ENCODE assay signal across 7 mouse cellular contexts in genomic region chr16:18878091-18878720, GRCm38 (mm10). TPM values are rescaled to one million over a fixed set of nuclear protein-coding genes. Genes with fewer than 3 reads are reported as not detected.
A peak's percentile ranks its signal among the peaks of the same experiment; 100 is the strongest.
DNase-seq lines count a peak whose midpoint lies in the region; ATAC-seq and TF ChIP-seq lines count a peak whose summit lies in the region.

No protein-coding gene starts in this region.

- H3K27me3 ChIP-seq in embryonic facial prominence, embryonic 11.5 days (ENCODE audit: control insufficient read depth, insufficient read depth, low read length): no peaks in the 10 kb centered on the region
- H3K27me3 ChIP-seq in hindbrain, embryonic 13.5 days: no peaks in the 10 kb centered on the region
- no peaks in the 10 kb centered on the region for H3K27me3 ChIP-seq in midbrain, embryonic 11.5 days (ENCODE audit: control insufficient read depth, insufficient read depth, low read length)

- no peak for ATAC-seq in embryonic facial prominence, embryonic 11.5 days (replicated peaks; ENCODE audit: insufficient number of reproducible peaks, low FRiP score, low TSS enrichment, low read depth)
- ATAC-seq in hindbrain, embryonic 13.5 days (ENCODE audit: low FRiP score): no peak
- no peak for ATAC-seq in midbrain, embryonic 11.5 days (ENCODE audit: low FRiP score)

- DNase-seq in lung, adult 2 months: no peak
- no peak for DNase-seq in lung, postnatal 4 days
- no peak for DNase-seq in embryonic facial prominence, embryonic 11.5 days (ENCODE audit: low spot score)
- DNase-seq in midbrain, embryonic 11.5 days (ENCODE audit: low spot score, missing footprints): no peak
- no peak for DNase-seq in cerebellum, adult 18-20 months
- no peak for DNase-seq in adipocyte (ENCODE audit: low spot score)

- peak overlapping the region; percentile 98 for H3K4me3 ChIP-seq in lung, adult 2 months (replicated peaks; ENCODE audit: extremely low read depth, low read depth, low read length)
- H3K4me3 ChIP-seq in embryonic facial prominence, embryonic 11.5 days (ENCODE audit: low read depth, low read length): peak overlapping the region; percentile 72
- H3K4me3 ChIP-seq in hindbrain, embryonic 13.5 days: peak overlapping the region; percentile 64
- peak overlapping the region; percentile 97 for H3K4me3 ChIP-seq in midbrain, embryonic 11.5 days (ENCODE audit: low read depth, low read length)

- H3K4me1 ChIP-seq in lung, adult 2 months (ENCODE audit: control insufficient read depth, insufficient read depth, low read length): peaks cover 4% of the 10 kb centered on the region; the same call in 1 of the 2 replicates
- no peaks in the 10 kb centered on the region for H3K4me1 ChIP-seq in embryonic facial prominence, embryonic 11.5 days (ENCODE audit: control insufficient read depth, insufficient read depth, low read length)
- H3K4me1 ChIP-seq in hindbrain, embryonic 13.5 days (replicated peaks): peaks cover 37% of the 10 kb centered on the region
- peaks cover 8% of the 10 kb centered on the region for H3K4me1 ChIP-seq in midbrain, embryonic 11.5 days (ENCODE audit: control insufficient read depth, insufficient read depth, low read length)

- H3K36me3 ChIP-seq in embryonic facial prominence, embryonic 11.5 days (replicated peaks; ENCODE audit: control insufficient read depth, insufficient read depth, low read depth, low read length): no peaks in the 10 kb centered on the region
- peaks cover 24% of the 10 kb centered on the region for H3K36me3 ChIP-seq in hindbrain, embryonic 13.5 days
- H3K36me3 ChIP-seq in midbrain, embryonic 11.5 days (ENCODE audit: control insufficient read depth, insufficient read depth, low read length): peaks cover 9% of the 10 kb centered on the region

- peak overlapping the region; percentile 63 for H3K4me2 ChIP-seq in embryonic facial prominence, embryonic 11.5 days (ENCODE audit: low read depth, low read length)
- H3K4me2 ChIP-seq in hindbrain, embryonic 13.5 days: peak overlapping the region; percentile 62
- peak overlapping the region; percentile 74 for H3K4me2 ChIP-seq in midbrain, embryonic 11.5 days

- H3K9me3 ChIP-seq in embryonic facial prominence, embryonic 11.5 days (replicated peaks; ENCODE audit: control insufficient read depth, low read length): no peaks in the 10 kb centered on the region
- no peaks in the 10 kb centered on the region for H3K9me3 ChIP-seq in hindbrain, embryonic 13.5 days
- H3K9me3 ChIP-seq in midbrain, embryonic 11.5 days (ENCODE audit: control insufficient read depth, low read length): no peaks in the 10 kb centered on the region

- WGBS in lung, adult 2 months: 17% methylated on average over 20 of the region's 20 CpGs
- 31% methylated on average over 20 of the region's 20 CpGs for WGBS in embryonic facial prominence, embryonic 11.5 days
- WGBS in hindbrain, embryonic 13.5 days: 29% methylated on average over 20 of the region's 20 CpGs
- WGBS in midbrain, embryonic 11.5 days: 36% methylated on average over 20 of the region's 20 CpGs

- H3K27ac ChIP-seq in embryonic facial prominence, embryonic 11.5 days (replicated peaks; ENCODE audit: low read depth, low read length): no peak overlapping the region; the same call in 1 of the 2 replicates
- peak overlapping the region; percentile 96 for H3K27ac ChIP-seq in hindbrain, embryonic 13.5 days
- peak overlapping the region; percentile 91; the same call in 1 of the 2 replicates for H3K27ac ChIP-seq in midbrain, embryonic 11.5 days (ENCODE audit: low read depth, low read length)

- TF ChIP-seq POLR2A in lung, adult 2 months (IDR thresholded peaks at IDR 0.05; ENCODE audit: borderline replicate concordance, extremely low read depth, low read depth, low read length): no peak

- H3K9ac ChIP-seq in embryonic facial prominence, embryonic 11.5 days (replicated peaks; ENCODE audit: low read length): peak overlapping the region; percentile 88
- H3K9ac ChIP-seq in hindbrain, embryonic 13.5 days: peak overlapping the region; percentile 91
- H3K9ac ChIP-seq in midbrain, embryonic 11.5 days (ENCODE audit: low read length): peak overlapping the region; percentile 95

- no peak for TF ChIP-seq CTCF in lung, adult 2 months (IDR thresholded peaks at IDR 0.05; ENCODE audit: insufficient read depth, low read length)

RNA-seq across cellular contexts. Expression of gene Hira, which starts 1.4 kb away (rescaled TPM):
- 53.3 and 58.8 TPM in 2 replicates for polyA plus RNA-seq in lung, adult 2 months (2012; rRNA removed)
- 11.6 and 14.9 TPM in 2 replicates for polyA plus RNA-seq in embryonic facial prominence, embryonic 11.5 days (2014; fragmentation: Nextera tagmentation; extraction: Ambion mirVana)
- 19.8 and 21.3 TPM in 2 replicates for polyA plus RNA-seq in hindbrain, embryonic 13.5 days (2015; fragmentation: Nextera tagmentation; extraction: Ambion mirVana)
- 14.7 and 16.7 TPM in 2 replicates for polyA plus RNA-seq in midbrain, embryonic 11.5 days (2014; fragmentation: Nextera tagmentation; extraction: Ambion mirVana)

RNA-seq across cellular contexts. Expression of gene Mrpl40, which starts 1.5 kb away (rescaled TPM):
- polyA plus RNA-seq in lung, adult 2 months (2012; rRNA removed): 6.1 and 10.4 TPM in 2 replicates
- polyA plus RNA-seq in embryonic facial prominence, embryonic 11.5 days (2014; fragmentation: Nextera tagmentation; extraction: Ambion mirVana): 92.4 and 98.9 TPM in 2 replicates
- 67.4 and 80.2 TPM in 2 replicates for polyA plus RNA-seq in hindbrain, embryonic 13.5 days (2015; fragmentation: Nextera tagmentation; extraction: Ambion mirVana)
- 86.4 and 92.8 TPM in 2 replicates for polyA plus RNA-seq in midbrain, embryonic 11.5 days (2014; fragmentation: Nextera tagmentation; extraction: Ambion mirVana)

RNA-seq across cellular contexts. Expression of gene Gm28539, which starts 41.8 kb away (rescaled TPM):
- 1.8 and 4.4 TPM in 2 replicates for polyA plus RNA-seq in lung, adult 2 months (2012; rRNA removed)
- not detected in 2 replicates for polyA plus RNA-seq in embryonic facial prominence, embryonic 11.5 days (2014; fragmentation: Nextera tagmentation; extraction: Ambion mirVana)
- polyA plus RNA-seq in hindbrain, embryonic 13.5 days (2015; fragmentation: Nextera tagmentation; extraction: Ambion mirVana): not detected in 2 replicates
- not detected in 2 replicates for polyA plus RNA-seq in midbrain, embryonic 11.5 days (2014; fragmentation: Nextera tagmentation; extraction: Ambion mirVana)

RNA-seq across cellular contexts. Expression of gene 2510002D24Rik, which starts 41.8 kb away (rescaled TPM):
- polyA plus RNA-seq in lung, adult 2 months (2012; rRNA removed): 37.4 and 46.3 TPM in 2 replicates
- polyA plus RNA-seq in embryonic facial prominence, embryonic 11.5 days (2014; fragmentation: Nextera tagmentation; extraction: Ambion mirVana): 16.4 and 19.5 TPM in 2 replicates
- polyA plus RNA-seq in hindbrain, embryonic 13.5 days (2015; fragmentation: Nextera tagmentation; extraction: Ambion mirVana): 34.0 and 41.2 TPM in 2 replicates
- 16.1 TPM in 2 replicates for polyA plus RNA-seq in midbrain, embryonic 11.5 days (2014; fragmentation: Nextera tagmentation; extraction: Ambion mirVana)
